ENCODE assay signal across 8 mouse cellular contexts in the genomic region with DNA sequence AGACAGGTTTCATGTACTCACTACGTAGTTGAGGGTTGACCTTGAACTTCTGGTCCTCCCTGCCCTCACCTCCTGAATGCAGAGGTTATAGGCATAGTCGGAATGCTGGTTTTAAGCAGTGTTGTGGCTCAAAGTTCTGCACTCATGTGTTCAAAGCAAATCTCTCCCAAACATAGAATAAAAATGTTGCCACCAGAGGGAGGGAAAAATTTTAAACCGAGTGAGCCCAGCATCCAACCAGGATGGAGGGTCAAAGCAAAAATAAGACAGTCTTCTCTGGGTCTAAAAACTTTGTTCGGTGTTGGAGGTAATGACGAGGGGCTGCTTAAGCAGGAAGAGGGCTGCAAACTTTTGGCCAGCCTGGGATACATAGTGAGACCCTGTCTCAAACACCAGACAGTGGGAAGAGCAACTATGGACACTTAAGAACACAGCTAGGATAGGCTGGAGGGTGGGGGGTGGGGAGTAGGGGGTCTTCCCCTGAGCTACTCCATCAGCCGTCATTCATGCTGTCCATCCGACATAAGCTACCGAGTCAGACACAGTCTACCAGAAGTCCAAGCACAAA. TPM values are rescaled to one million over a fixed set of nuclear protein-coding genes. Genes with fewer than 3 reads are reported as not detected.
DNase-seq lines count a peak whose midpoint lies in the region; ATAC-seq and TF ChIP-seq lines count a peak whose summit lies in the region.

No protein-coding gene starts in this region.

- no peak overlapping the region for H3K27ac ChIP-seq in cerebellum, adult 2 months (ENCODE audit: insufficient read depth, low read length)
- no peak overlapping the region for H3K27ac ChIP-seq in spleen, adult 2 months (ENCODE audit: insufficient read depth, low read length)
- no peak overlapping the region for H3K27ac ChIP-seq in limb, embryonic 15.5 days
- no peak overlapping the region for H3K27ac ChIP-seq in stomach, embryonic 16.5 days (ENCODE audit: low read length)

- ATAC-seq in limb, embryonic 15.5 days (ENCODE audit: insufficient number of reproducible peaks, low FRiP score, low TSS enrichment, low read depth) = no peak
- ATAC-seq in stomach, embryonic 16.5 days (ENCODE audit: insufficient read depth, low FRiP score) = no peak

- 53% methylated on average over 8 of the region's 8 CpGs for WGBS in cerebellum, adult 2 months
- 60% methylated on average over 8 of the region's 8 CpGs for WGBS in spleen, adult 2 months
- WGBS in limb, embryonic 15.5 days = 43% methylated on average over 8 of the region's 8 CpGs
- 36% methylated on average over 8 of the region's 8 CpGs for WGBS in stomach, embryonic 16.5 days

- H3K4me1 ChIP-seq in cerebellum, adult 2 months (ENCODE audit: control insufficient read depth, insufficient read depth, low read length) = no peaks in the 10 kb centered on the region
- peaks cover 8% of the 10 kb centered on the region; the same call in 1 of the 2 replicates for H3K4me1 ChIP-seq in spleen, adult 2 months (ENCODE audit: control insufficient read depth, insufficient read depth, insufficient read length)
- peaks cover 10% of the 10 kb centered on the region for H3K4me1 ChIP-seq in limb, embryonic 15.5 days
- H3K4me1 ChIP-seq in stomach, embryonic 16.5 days (ENCODE audit: control insufficient read depth, insufficient read depth, low read length) = no peaks in the 10 kb centered on the region

- peak overlapping the region; percentile 64 for H3K4me2 ChIP-seq in limb, embryonic 15.5 days
- H3K4me2 ChIP-seq in stomach, embryonic 16.5 days (ENCODE audit: low read depth, low read length) = peak overlapping the region; percentile 56

- H3K4me3 ChIP-seq in cerebellum, adult 2 months (replicated peaks; ENCODE audit: insufficient read depth, low read depth, low read length) = peak overlapping the region; percentile 77
- H3K4me3 ChIP-seq in spleen, adult 2 months (ENCODE audit: extremely low read depth, insufficient read depth, insufficient read length) = peak overlapping the region; percentile 99
- peak overlapping the region; percentile 68 for H3K4me3 ChIP-seq in limb, embryonic 15.5 days
- peak overlapping the region; percentile 68 for H3K4me3 ChIP-seq in stomach, embryonic 16.5 days (replicated peaks; ENCODE audit: low read length)

- no peaks in the 10 kb centered on the region for H3K36me3 ChIP-seq in spleen, adult 2 months (ENCODE audit: control insufficient read depth, insufficient read depth, low read length)
- no peaks in the 10 kb centered on the region for H3K36me3 ChIP-seq in limb, embryonic 15.5 days
- no peaks in the 10 kb centered on the region for H3K36me3 ChIP-seq in stomach, embryonic 16.5 days (ENCODE audit: control insufficient read depth, insufficient read depth, low read length)

- no peaks in the 10 kb centered on the region for H3K9me3 ChIP-seq in limb, embryonic 15.5 days
- H3K9me3 ChIP-seq in stomach, embryonic 16.5 days (replicated peaks; ENCODE audit: control insufficient read depth, low read length) = no peaks in the 10 kb centered on the region

- no peak for DNase-seq in cerebellum, adult 2 months
- no peak for DNase-seq in cerebellum, adult 11 months
- DNase-seq in spleen, adult 2 months (ENCODE audit: low read depth in 1 of 2, low spot score in 2 of 2) = no peak
- no peak for DNase-seq in spleen, postnatal 14 days (ENCODE audit: low spot score in 2 of 2)
- DNase-seq in thymus, postnatal 14 days = no peak
- no peak for DNase-seq in thymus, postnatal 10 days (ENCODE audit: low spot score in 2 of 2)

- H3K9ac ChIP-seq in limb, embryonic 15.5 days = peak overlapping the region; percentile 61
- H3K9ac ChIP-seq in stomach, embryonic 16.5 days (ENCODE audit: low read length) = peak overlapping the region; percentile 70

- no peak for TF ChIP-seq POLR2A in cerebellum, adult 2 months (IDR thresholded peaks at IDR 0.05; ENCODE audit: borderline replicate concordance, insufficient read depth, low read length)
- no peak for TF ChIP-seq POLR2A in spleen, adult 2 months (IDR thresholded peaks at IDR 0.05; ENCODE audit: low read depth, low read length)

- no peak for TF ChIP-seq CTCF in cerebellum, adult 2 months (IDR thresholded peaks at IDR 0.05; ENCODE audit: borderline replicate concordance, insufficient read depth, low read depth, low read length)
- no peak for TF ChIP-seq CTCF in spleen, adult 2 months (IDR thresholded peaks at IDR 0.05; ENCODE audit: extremely low read depth, insufficient read depth, insufficient read length, insufficient replicate concordance)

- no peaks in the 10 kb centered on the region for H3K27me3 ChIP-seq in cerebellum, adult 2 months (ENCODE audit: control insufficient read depth, insufficient read depth, low read length)
- no peaks in the 10 kb centered on the region for H3K27me3 ChIP-seq in spleen, adult 2 months (ENCODE audit: control insufficient read depth, insufficient read depth, low read length)
- H3K27me3 ChIP-seq in limb, embryonic 15.5 days = no peaks in the 10 kb centered on the region
- H3K27me3 ChIP-seq in stomach, embryonic 16.5 days (ENCODE audit: control insufficient read depth, insufficient read depth, low read length) = no peaks in the 10 kb centered on the region

RNA-seq across cellular contexts. Expression of gene Smyd5, which starts 0.4 kb away (rescaled TPM):
- polyA plus RNA-seq in cerebellum, adult 2 months (2012; rRNA removed) = 35.3 and 38.8 TPM in 2 replicates
- polyA plus RNA-seq in spleen, adult 2 months (2012; rRNA removed) = 21.7 and 25.5 TPM in 2 replicates
- 48.8 and 50.3 TPM in 2 replicates for polyA plus RNA-seq in limb, embryonic 15.5 days (2015; fragmentation: Nextera tagmentation; extraction: Ambion mirVana)
- 41.6 and 43.1 TPM in 2 replicates for polyA plus RNA-seq in stomach, embryonic 16.5 days (2015; fragmentation: Nextera tagmentation; extraction: Ambion mirVana)

RNA-seq across cellular contexts. Expression of gene Noto, which starts 7.7 kb away (rescaled TPM):
- polyA plus RNA-seq in cerebellum, adult 2 months (2012; rRNA removed) = not detected in 2 replicates
- not detected in 2 replicates for polyA plus RNA-seq in spleen, adult 2 months (2012; rRNA removed)
- polyA plus RNA-seq in limb, embryonic 15.5 days (2015; fragmentation: Nextera tagmentation; extraction: Ambion mirVana) = not detected in 2 replicates
- not detected in 2 replicates for polyA plus RNA-seq in stomach, embryonic 16.5 days (2015; fragmentation: Nextera tagmentation; extraction: Ambion mirVana)

RNA-seq across cellular contexts. Expression of gene Cct7, which starts 20.0 kb away (rescaled TPM):
- 207 TPM in 2 replicates for polyA plus RNA-seq in cerebellum, adult 2 months (2012; rRNA removed)
- 71.3 and 73.5 TPM in 2 replicates for polyA plus RNA-seq in spleen, adult 2 months (2012; rRNA removed)
- 407 and 425 TPM in 2 replicates for polyA plus RNA-seq in limb, embryonic 15.5 days (2015; fragmentation: Nextera tagmentation; extraction: Ambion mirVana)
- polyA plus RNA-seq in stomach, embryonic 16.5 days (2015; fragmentation: Nextera tagmentation; extraction: Ambion mirVana) = 415 and 427 TPM in 2 replicates

RNA-seq across cellular contexts. Expression of gene Pradc1, which starts 20.4 kb away (rescaled TPM):
- 21.2 and 21.5 TPM in 2 replicates for polyA plus RNA-seq in cerebellum, adult 2 months (2012; rRNA removed)
- 13.9 and 16.5 TPM in 2 replicates for polyA plus RNA-seq in spleen, adult 2 months (2012; rRNA removed)
- 37.2 and 38.3 TPM in 2 replicates for polyA plus RNA-seq in limb, embryonic 15.5 days (2015; fragmentation: Nextera tagmentation; extraction: Ambion mirVana)
- polyA plus RNA-seq in stomach, embryonic 16.5 days (2015; fragmentation: Nextera tagmentation; extraction: Ambion mirVana) = 39.1 and 39.4 TPM in 2 replicates

RNA-seq across cellular contexts. Expression of gene Rab11fip5, which starts 56.9 kb away (rescaled TPM):
- 70.7 and 75.2 TPM in 2 replicates for polyA plus RNA-seq in cerebellum, adult 2 months (2012; rRNA removed)
- polyA plus RNA-seq in spleen, adult 2 months (2012; rRNA removed) = 8.0 and 10.1 TPM in 2 replicates
- polyA plus RNA-seq in limb, embryonic 15.5 days (2015; fragmentation: Nextera tagmentation; extraction: Ambion mirVana) = 21.7 and 24.8 TPM in 2 replicates
- 10.1 and 10.2 TPM in 2 replicates for polyA plus RNA-seq in stomach, embryonic 16.5 days (2015; fragmentation: Nextera tagmentation; extraction: Ambion mirVana)
